Mouse (Mus musculus): ENCODE data around the gene Defb28.

Gene Defb28

DNA sequence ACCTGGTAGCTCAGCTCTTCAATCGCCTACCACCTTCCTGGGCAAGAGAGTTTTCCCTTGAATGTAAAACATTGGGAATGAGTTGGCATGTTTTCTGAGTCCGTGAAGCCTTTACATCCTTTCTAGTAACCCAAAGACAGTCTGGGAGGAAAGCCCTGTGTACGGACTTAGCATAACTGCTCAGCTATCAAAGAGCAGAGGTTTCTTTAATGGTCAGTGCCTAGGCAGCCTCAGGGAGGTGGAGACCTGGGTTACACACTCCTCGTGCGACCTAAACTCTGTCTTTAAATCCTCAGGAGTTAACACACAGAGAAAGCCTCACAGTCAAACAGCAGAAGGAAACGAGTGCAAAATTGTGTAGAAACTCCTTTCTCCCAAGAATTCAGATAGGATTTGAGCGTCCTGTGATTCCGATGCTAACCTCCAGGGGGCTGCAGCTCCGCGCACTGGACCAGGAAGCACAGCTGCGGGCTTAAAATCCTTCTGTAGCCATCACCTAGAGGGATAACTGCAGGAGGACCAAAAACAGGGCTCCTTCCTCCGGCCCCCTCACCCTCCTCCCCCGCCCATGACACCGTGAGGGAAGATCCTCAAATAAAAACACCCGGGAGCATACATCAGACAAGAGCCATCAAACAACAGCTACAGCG, 35.8 kb downstream of the Defb28 start:
- DNase-seq (ENCODE audit: extremely low read depth, insufficient read length, low spot score), result peak; percentile 38

DNA sequence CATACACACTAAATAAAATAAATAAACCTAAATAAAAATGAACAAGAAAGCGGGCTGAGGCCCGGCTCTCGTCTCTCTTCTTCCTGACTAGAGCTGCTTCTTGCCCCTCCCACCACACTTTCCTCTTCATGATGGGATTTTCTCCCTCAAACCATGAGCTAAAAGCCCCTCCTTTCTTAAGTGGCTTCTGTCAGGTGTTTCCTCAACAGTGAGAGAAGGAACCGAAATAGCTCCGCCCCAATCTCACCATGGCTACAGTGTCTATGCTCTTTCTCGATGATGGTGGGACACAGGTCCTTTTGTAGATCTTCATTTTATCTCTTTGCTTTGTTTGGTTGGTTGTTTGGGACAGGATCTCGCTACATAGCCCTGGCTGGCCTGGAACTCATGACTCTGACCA, 38.6 kb downstream of the Defb28 start:
- DNase-seq (ENCODE audit: extremely low read depth, insufficient read length, low spot score), result no peak

DNA sequence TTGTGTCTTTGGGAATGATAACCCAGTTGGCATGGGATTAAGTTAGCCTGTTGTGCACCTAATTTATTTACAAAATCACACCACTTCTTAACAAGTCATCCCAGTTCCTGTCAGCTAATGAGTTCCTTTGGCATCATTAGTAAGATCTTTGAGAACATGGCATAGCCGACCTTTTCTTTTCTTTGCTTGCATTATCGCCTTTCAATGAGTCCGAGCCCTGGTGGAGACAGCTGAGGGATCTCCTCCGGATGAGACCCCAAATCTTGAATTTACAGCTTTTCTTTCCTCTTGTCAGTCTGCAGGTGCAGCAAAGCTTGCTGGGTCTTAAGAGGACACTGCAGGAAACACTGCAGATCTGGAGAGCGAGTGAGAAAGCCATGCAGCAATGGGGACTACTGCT, 51.0 kb downstream of the Defb28 start, which contains the start of gene Gm17416:
Gm17416 (plus strand) TSS at position 301 of the 400 bp plus-strand sequence.
- DNase-seq (ENCODE audit: extremely low read depth, insufficient read length, low spot score), result no peak

DNA sequence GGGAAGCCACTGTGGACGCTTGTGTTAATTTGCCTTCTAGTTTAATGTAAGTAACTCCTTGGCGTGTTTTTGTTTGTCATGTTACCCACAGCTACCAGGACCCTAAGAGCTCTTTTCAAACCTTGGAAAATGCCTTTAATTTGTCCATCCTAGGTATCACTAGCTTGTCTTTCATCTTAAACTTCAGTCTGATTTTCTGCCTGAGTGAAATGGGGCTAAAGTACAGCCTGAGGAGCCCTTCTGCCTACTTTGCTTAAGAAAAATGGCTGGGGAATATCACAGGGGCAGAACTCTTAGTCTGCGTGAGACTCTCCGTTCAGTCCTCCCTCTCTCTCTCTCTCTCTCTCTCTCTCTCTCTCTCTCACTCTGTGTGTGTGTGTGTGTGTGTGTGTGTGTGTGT, 51.8 kb downstream of the Defb28 start:
- DNase-seq (ENCODE audit: extremely low read depth, insufficient read length, low spot score), result no peak

DNA sequence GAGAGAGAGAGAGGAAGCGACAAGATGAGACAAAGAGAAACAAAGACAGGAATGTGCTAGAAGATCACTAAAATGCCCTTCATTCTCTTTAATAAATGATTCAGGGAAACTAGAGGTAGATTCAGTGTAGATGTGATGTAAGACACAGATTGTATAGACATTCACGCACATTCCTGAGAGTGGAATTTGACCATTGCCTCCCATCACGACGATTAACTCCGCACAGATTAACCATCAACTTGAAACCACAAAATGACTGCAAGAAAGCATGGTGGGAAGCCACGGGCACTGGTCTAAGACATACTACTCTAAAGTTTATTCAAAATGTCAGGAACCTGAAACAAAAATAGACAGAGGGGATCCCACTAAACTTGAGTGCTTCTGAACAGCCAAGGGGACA, 52.3 kb downstream of the Defb28 start:
- DNase-seq (ENCODE audit: extremely low read depth, insufficient read length, low spot score), result no peak
